Mouse (Mus musculus) heart, embryonic 14.5 days (tissue): ENCODE results near the gene Rad51b. TPM values are rescaled to one million over a fixed set of nuclear protein-coding genes. Genes with fewer than 3 reads are reported as not detected.

Source experiments
- ATAC-seq: fragments of 200-750 bp; cut with Nextera tagmentation; 2 replicates; pipeline ENCODE4 v1.8.0; 2017; ENCODE audit warnings: low read depth, moderate TSS enrichment; ENCODE audit not compliant: insufficient number of reproducible peaks, insufficient read depth, low FRiP score
- H3K27ac ChIP-seq, 2 experiments: fragments of 200-500 bp in 1 of 2; fragments of 300-500 bp in 1 of 2; sonication (generic) in 1 of 2; replicated peaks in 1 of 2; 2 replicates each; pipeline ENCODE4 v1.5.1; 2012 to 2014; ENCODE audit warnings: low read depth in 2 of 2, low read length in 2 of 2, control low read depth in 1 of 2, mild to moderate bottlenecking in 1 of 2, mixed read lengths in 1 of 2; ENCODE audit not compliant: control insufficient read depth in 1 of 2, insufficient read depth in 1 of 2
- H3K27me3 ChIP-seq: fragments of 300-500 bp; sonication (generic); 2 replicates; pipeline ENCODE4 v1.6.1; 2014; ENCODE audit warnings: mild to moderate bottlenecking, low read length, control low read depth; ENCODE audit not compliant: control insufficient read depth, insufficient read depth
- H3K36me3 ChIP-seq: fragments of 300-500 bp; sonication (generic); 2 replicates; pipeline ENCODE4 v1.6.1; 2014; ENCODE audit warnings: mild to moderate bottlenecking, control low read depth, low read length, mixed read lengths; ENCODE audit not compliant: control insufficient read depth, insufficient read depth
- H3K4me1 ChIP-seq, 2 experiments: fragments of 200-500 bp in 1 of 2; fragments of 300-500 bp in 1 of 2; sonication (generic) in 1 of 2; 2 replicates each; pipeline ENCODE4 v1.6.1; 2012 to 2014; ENCODE audit warnings: low read length in 2 of 2, control low read depth in 1 of 2, mixed read lengths in 1 of 2; ENCODE audit not compliant: control insufficient read depth in 2 of 2, insufficient read depth in 2 of 2
- H3K4me2 ChIP-seq: fragments of 300-500 bp; sonication (generic); 2 replicates; pipeline ENCODE4 v1.6.1; 2014; ENCODE audit warnings: mild to moderate bottlenecking, low read length
- H3K4me3 ChIP-seq, 2 experiments: fragments of 200-500 bp in 1 of 2; fragments of 300-500 bp in 1 of 2; sonication (generic) in 1 of 2; 2 replicates each; pipeline ENCODE4 v1.5.1; 2012 to 2014; ENCODE audit warnings: low read length in 2 of 2, mild to moderate bottlenecking in 2 of 2, control low read depth in 1 of 2, low read depth in 1 of 2, moderate library complexity in 1 of 2; ENCODE audit not compliant: control insufficient read depth in 1 of 2, insufficient read depth in 1 of 2
- H3K9ac ChIP-seq: fragments of 300-500 bp; sonication (generic); 2 replicates; pipeline ENCODE4 v1.6.1; 2014; ENCODE audit warnings: mild to moderate bottlenecking, low read length
- H3K9me3 ChIP-seq: fragments of 300-500 bp; sonication (generic); 2 replicates; pipeline ENCODE4 v1.6.1; 2016; ENCODE audit warnings: low read length, control low read depth; ENCODE audit not compliant: control insufficient read depth
- WGBS: fragments of 180-500 bp; shearing (Covaris S2); extraction: QIAGEN DNeasy Blood & Tissue Kit; methylation state at CpG from one replicate; pipeline ENCODE4 v1.1.7; 2014; 5-methylcytosine and 5-hydroxymethylcytosine counted together
- polyA plus RNA-seq: library from polyadenylated mRNA; unstranded; fragments of >200 nt; fragmentation: Nextera tagmentation; extraction: Ambion mirVana; gene quantifications from 2 replicates; pipeline ENCODE4 v1.2.1, GENCODE M21; 2014

Gene Rad51b
- polyA plus RNA-seq, 1 experiment from 2014 or later: 4.2 TPM

- H3K9ac ChIP-seq: no peak overlapping the region
- no peak for ATAC-seq
- H3K9me3 ChIP-seq: 0 out of 2 replicates have a peak, but pooled peaks cover 2% of the 10 kb centered on the region
- no peaks in the 10 kb centered on the region for H3K27me3 ChIP-seq
- no peak overlapping the region for H3K4me2 ChIP-seq
- 71% methylated on average over 7 of the region's 7 CpGs for WGBS
- H3K36me3 ChIP-seq: no peaks in the 10 kb centered on the region
- H3K4me1 ChIP-seq: peaks cover 4 to 11% of the 10 kb centered on the region in 2 experiments; a peak in 3 of 4 replicates
- H3K4me3 ChIP-seq: no peak overlapping the region
- H3K27ac ChIP-seq: no peak overlapping the region
Observed at GRCm38 (mm10) chr12:79768741-79769322, 471.8 kb downstream of the Rad51b start.

- WGBS: 70% methylated on average over 9 of the region's 9 CpGs
- no peaks in the 10 kb centered on the region for H3K27me3 ChIP-seq
- H3K27ac ChIP-seq: no peak overlapping the region
- peaks cover 5 to 11% of the 10 kb centered on the region in 2 experiments; a peak in 3 of 4 replicates for H3K4me1 ChIP-seq
- no peak overlapping the region for H3K4me2 ChIP-seq
- H3K9me3 ChIP-seq: 0 out of 2 replicates have a peak, but pooled peaks cover 3% of the 10 kb centered on the region
- H3K9ac ChIP-seq: no peak overlapping the region
- H3K4me3 ChIP-seq: no peak overlapping the region
- ATAC-seq: no peak
- H3K36me3 ChIP-seq: no peaks in the 10 kb centered on the region
Observed at GRCm38 (mm10) chr12:79769763-79770162, 472.7 kb downstream of the Rad51b start.

DNA sequence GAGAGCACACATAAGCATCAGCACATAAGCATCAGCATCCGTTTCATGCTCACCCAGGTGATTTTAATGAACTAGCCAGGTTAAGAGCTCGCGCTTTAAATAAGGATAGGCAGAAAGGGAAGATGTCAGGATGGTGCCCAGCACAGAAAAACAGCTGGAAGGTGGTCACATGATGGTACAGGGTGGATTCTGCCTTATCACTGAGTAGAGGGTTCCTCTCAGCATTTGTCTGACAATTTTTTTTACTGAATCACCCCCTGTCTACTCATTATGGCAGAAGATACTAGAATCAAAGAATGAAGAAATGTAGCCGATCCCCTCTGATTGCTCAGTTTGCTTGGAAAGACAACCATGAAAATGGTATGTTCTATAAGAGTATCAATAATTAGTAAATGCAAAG, 474.1 kb downstream of the Rad51b start:
- H3K4me3 ChIP-seq: no peak overlapping the region
- H3K36me3 ChIP-seq: no peaks in the 10 kb centered on the region
- H3K9ac ChIP-seq: no peak overlapping the region
- no peak for ATAC-seq
- H3K27ac ChIP-seq: no peak overlapping the region
- H3K9me3 ChIP-seq: 0 out of 2 replicates have a peak, but pooled peaks cover 3% of the 10 kb centered on the region
- H3K27me3 ChIP-seq: no peaks in the 10 kb centered on the region
- peaks cover 7 to 16% of the 10 kb centered on the region in 2 experiments; a peak in 3 of 4 replicates for H3K4me1 ChIP-seq
- H3K4me2 ChIP-seq: no peak overlapping the region
- 96% methylated on average over 4 of the region's 4 CpGs for WGBS

DNA sequence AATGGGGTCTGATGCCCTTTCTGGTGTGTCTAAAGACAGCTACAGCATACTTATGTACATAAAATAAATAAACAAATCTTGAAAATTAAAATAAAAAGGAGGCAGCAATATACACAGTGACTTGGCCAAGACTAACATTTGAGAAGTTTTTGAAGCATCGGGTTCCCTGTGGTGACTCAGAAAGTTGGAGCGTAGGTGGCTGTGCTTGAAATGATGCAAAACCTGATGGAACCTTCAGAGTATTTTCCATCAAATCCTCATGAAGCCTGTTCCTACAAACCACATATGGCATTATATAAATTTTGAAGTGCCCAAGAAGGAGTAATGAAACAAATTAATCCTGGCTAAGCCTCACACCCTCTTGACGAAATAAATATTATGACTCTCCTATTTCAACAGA, 474.7 kb downstream of the Rad51b start:
- H3K4me2 ChIP-seq: no peak overlapping the region
- 0 out of 2 replicates have a peak, but pooled peaks cover 3% of the 10 kb centered on the region for H3K9me3 ChIP-seq
- no peaks in the 10 kb centered on the region for H3K36me3 ChIP-seq
- H3K4me1 ChIP-seq: peaks cover 6 to 14% of the 10 kb centered on the region in 2 experiments; a peak in 3 of 4 replicates
- H3K4me3 ChIP-seq: no peak overlapping the region
- no peak for ATAC-seq
- no peak overlapping the region for H3K9ac ChIP-seq
- WGBS: 88% methylated on average over 3 of the region's 3 CpGs
- no peaks in the 10 kb centered on the region for H3K27me3 ChIP-seq
- H3K27ac ChIP-seq: no peak overlapping the region

DNA sequence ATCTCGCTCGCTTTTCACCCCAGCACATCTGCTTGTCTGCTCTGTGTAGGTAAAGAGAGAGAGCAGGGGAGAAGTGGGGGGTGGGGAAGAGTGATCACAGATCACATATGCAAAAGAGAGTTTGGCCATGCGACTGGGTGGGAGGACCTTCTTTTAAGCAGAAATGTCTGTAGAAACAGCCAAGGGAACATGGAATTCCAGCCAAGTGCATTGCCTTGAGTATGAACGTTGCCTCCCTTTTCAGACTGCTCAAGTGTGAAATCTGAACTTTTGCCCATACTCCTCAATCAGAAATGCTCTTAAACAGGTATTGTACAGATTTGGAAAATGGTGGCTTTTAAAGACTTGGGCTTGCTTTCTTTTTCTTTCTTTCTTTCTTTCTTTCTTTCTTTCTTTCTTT, 476.2 kb downstream of the Rad51b start:
- ATAC-seq: no peak
- H3K9me3 ChIP-seq: 0 out of 2 replicates have a peak, but pooled peaks cover 3% of the 10 kb centered on the region
- 82% methylated on average over 4 of the region's 4 CpGs for WGBS

GRCm38 (mm10) chr12:79774571-79774970, 477.5 kb downstream of the Rad51b start:
- no peaks in the 10 kb centered on the region for H3K36me3 ChIP-seq
- 0 out of 2 replicates have a peak, but pooled peaks cover 3% of the 10 kb centered on the region for H3K9me3 ChIP-seq
- WGBS: 62% methylated on average over 4 of the region's 4 CpGs
- peaks cover 6 to 14% of the 10 kb centered on the region in 2 experiments; a peak in 3 of 4 replicates for H3K4me1 ChIP-seq
- no peak overlapping the region for H3K4me3 ChIP-seq
- no peaks in the 10 kb centered on the region for H3K27me3 ChIP-seq
- H3K4me2 ChIP-seq: no peak overlapping the region
- no peak for ATAC-seq
- H3K9ac ChIP-seq: no peak overlapping the region
- peak overlapping the region; percentile 32 to 39; a peak in 3 of 4 replicates for H3K27ac ChIP-seq

More for the DNA sequence above, 476.2 kb downstream of the Rad51b start:
- H3K4me3 ChIP-seq: no peak overlapping the region
- no peaks in the 10 kb centered on the region for H3K27me3 ChIP-seq
- peaks cover 6 to 14% of the 10 kb centered on the region in 2 experiments; a peak in 3 of 4 replicates for H3K4me1 ChIP-seq
- H3K4me2 ChIP-seq: no peak overlapping the region
- no peak overlapping the region for H3K27ac ChIP-seq
- H3K36me3 ChIP-seq: no peaks in the 10 kb centered on the region
- no peak overlapping the region for H3K9ac ChIP-seq

GRCm38 (mm10) chr12:79776828-79777227, 479.7 kb downstream of the Rad51b start:
- Histone ChIP-seq H3K4me3 (no peak overlapping the region), H3K4me1 (peaks cover 6 to 11% of the 10 kb centered on the region in 2 experiments; a peak in 3 of 4 replicates), H3K9ac (no peak overlapping the region), H3K9me3 (0 out of 2 replicates have a peak, but pooled peaks cover 3% of the 10 kb centered on the region), H3K27me3 (no peaks in the 10 kb centered on the region), H3K27ac (no peak overlapping the region), H3K36me3 (no peaks in the 10 kb centered on the region), H3K4me2 (no peak overlapping the region)
- WGBS: 88% methylated on average over 5 of the region's 5 CpGs
- no peak for ATAC-seq
